Mouse (Mus musculus) midbrain, embryonic 16.5 days (tissue): Measurements from ENCODE around the gene Anxa1. TPM values are rescaled to one million over a fixed set of nuclear protein-coding genes. Genes with fewer than 3 reads are reported as not detected.

ENCODE experiments used
- ATAC-seq: fragments of 200-750 bp; cut with Nextera tagmentation; 2 replicates; pipeline ENCODE4 v1.8.0; 2017; ENCODE audit warnings: moderate TSS enrichment
- H3K27ac ChIP-seq: fragments of 300-500 bp; sonication (generic); 2 replicates; pipeline ENCODE4 v1.5.1; 2014; ENCODE audit warnings: mild to moderate bottlenecking, low read length, mixed read lengths
- H3K27me3 ChIP-seq: fragments of 300-500 bp; sonication (generic); 2 replicates; pipeline ENCODE4 v1.6.1; 2014; ENCODE audit warnings: low read depth, low read length, mixed read lengths; ENCODE audit not compliant: control insufficient read depth, insufficient read depth
- H3K36me3 ChIP-seq: fragments of 300-500 bp; sonication (generic); 2 replicates; pipeline ENCODE4 v1.6.1; 2014; ENCODE audit warnings: mild to moderate bottlenecking, low read length, moderate library complexity, mixed read lengths; ENCODE audit not compliant: control insufficient read depth, insufficient read depth
- H3K4me1 ChIP-seq: fragments of 300-500 bp; sonication (generic); 2 replicates; pipeline ENCODE4 v1.6.1; 2014; ENCODE audit warnings: mild to moderate bottlenecking, low read length, mixed read lengths; ENCODE audit not compliant: control insufficient read depth, insufficient read depth
- H3K4me2 ChIP-seq: fragments of 300-500 bp; sonication (generic); 2 replicates; pipeline ENCODE4 v1.6.1; 2014; ENCODE audit warnings: mild to moderate bottlenecking, low read length, mixed read lengths
- H3K4me3 ChIP-seq: fragments of 300-500 bp; sonication (generic); 2 replicates; pipeline ENCODE4 v1.5.1; 2014; ENCODE audit warnings: low read depth, mild to moderate bottlenecking, low read length, moderate library complexity, mixed read lengths
- H3K9ac ChIP-seq: fragments of 300-500 bp; sonication (generic); 2 replicates; pipeline ENCODE4 v1.6.1; 2014; ENCODE audit warnings: low read depth, low read length, mixed read lengths
- H3K9me3 ChIP-seq: fragments of 300-500 bp; sonication (generic); replicated peaks from 2 replicates; pipeline ENCODE4 v1.6.1; 2014; ENCODE audit warnings: mild to moderate bottlenecking, low read length, mixed read lengths; ENCODE audit not compliant: control insufficient read depth, poor library complexity, severe bottlenecking
- WGBS: fragments of 180-500 bp; shearing (Covaris S2); extraction: QIAGEN DNeasy Blood & Tissue Kit; methylation state at CpG from one replicate; pipeline ENCODE4 v1.1.7; 2014; 5-methylcytosine and 5-hydroxymethylcytosine counted together
- polyA plus RNA-seq: library from polyadenylated mRNA; unstranded; fragments of >200 nt; fragmentation: Nextera tagmentation; extraction: Ambion mirVana; gene quantifications from 2 replicates; pipeline ENCODE4 v1.2.1, GENCODE M21; 2015

Anxa1 gene
- polyA plus RNA-seq, 1 experiment from 2014 or later = 9.0 TPM

- no peak overlapping the region for H3K27ac ChIP-seq
- H3K9me3 ChIP-seq = no peaks in the 10 kb centered on the region
- WGBS = 52% methylated on average over 2 of the region's 2 CpGs
- H3K27me3 ChIP-seq = no peaks in the 10 kb centered on the region
- no peak overlapping the region for H3K4me2 ChIP-seq
- H3K4me3 ChIP-seq = no peak overlapping the region
- H3K4me1 ChIP-seq = no peaks in the 10 kb centered on the region
- no peaks in the 10 kb centered on the region for H3K36me3 ChIP-seq
- H3K9ac ChIP-seq = no peak overlapping the region
- ATAC-seq = peak; percentile 84
Measured at GRCm38 (mm10) chr19:20361917-20362577, 28.7 kb downstream of the Anxa1 start.

GRCm38 (mm10) chr19:20358679-20359078 is 32.1 kb downstream of the Anxa1 start:
- 86% methylated on average over 5 of the region's 5 CpGs for WGBS
- no peak overlapping the region for H3K4me3 ChIP-seq
- H3K9me3 ChIP-seq = no peaks in the 10 kb centered on the region
- H3K36me3 ChIP-seq = no peaks in the 10 kb centered on the region
- no peak for ATAC-seq
- no peak overlapping the region for H3K27ac ChIP-seq
- H3K4me1 ChIP-seq = no peaks in the 10 kb centered on the region
- no peak overlapping the region for H3K9ac ChIP-seq
- no peak overlapping the region for H3K4me2 ChIP-seq
- no peaks in the 10 kb centered on the region for H3K27me3 ChIP-seq

GRCm38 (mm10) chr19:20345317-20345917 is 45.3 kb downstream of the Anxa1 start:
- ATAC-seq = peak; percentile 82
- Histone ChIP-seq H3K4me1 (peaks cover 6% of the 10 kb centered on the region; the same call in 1 of the 2 replicates), H3K27me3 (no peaks in the 10 kb centered on the region), H3K4me2 (no peak overlapping the region), H3K9me3 (no peaks in the 10 kb centered on the region), H3K36me3 (no peaks in the 10 kb centered on the region), H3K9ac (no peak overlapping the region), H3K4me3 (no peak overlapping the region), H3K27ac (no peak overlapping the region)
- WGBS = 11% methylated on average over 8 of the region's 8 CpGs

DNA sequence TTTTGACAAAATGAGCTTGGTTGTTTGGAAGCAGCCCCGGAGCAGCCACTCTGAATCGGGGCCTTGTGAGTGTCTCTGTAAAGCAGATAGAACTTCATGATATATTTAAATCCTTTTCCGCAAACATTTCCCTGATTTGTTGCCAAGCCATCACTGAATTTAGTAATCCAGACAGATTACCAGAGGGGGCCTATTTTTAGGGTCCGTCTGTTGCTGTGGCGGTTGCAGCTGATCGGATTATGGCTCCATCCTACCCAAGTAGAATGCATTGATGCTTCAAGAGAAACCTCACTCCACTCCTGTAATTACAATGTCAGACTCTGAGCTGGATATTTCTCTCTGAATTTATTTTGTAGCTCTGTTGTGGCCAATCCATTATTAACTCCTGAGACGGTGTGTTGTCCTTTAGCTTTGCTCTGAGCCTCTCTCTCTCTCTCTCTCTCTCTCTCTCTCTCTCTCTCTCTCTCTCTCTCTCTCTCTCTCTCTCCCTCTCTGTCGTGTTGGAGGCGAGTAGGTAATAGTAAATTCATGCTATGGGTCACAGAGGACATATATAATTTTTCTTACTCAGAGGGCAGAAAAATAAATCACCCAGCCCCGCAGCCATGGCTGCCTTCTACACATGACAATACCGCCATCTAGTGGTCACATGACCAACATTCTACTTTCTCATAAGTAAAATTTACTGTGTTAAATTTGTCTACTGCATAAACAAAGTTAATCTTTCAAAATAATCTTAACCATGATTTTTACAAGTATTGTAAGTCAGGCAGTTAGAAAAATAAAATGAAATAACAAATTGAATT is 46.0 kb downstream of the Anxa1 start:
- H3K4me2 ChIP-seq = peak overlapping the region; percentile 43
- peak overlapping the region; percentile 45; the same call in 1 of the 2 replicates for H3K9ac ChIP-seq
- H3K4me3 ChIP-seq = peak overlapping the region; percentile 1; the same call in 1 of the 2 replicates
- H3K27ac ChIP-seq = peak overlapping the region; percentile 65
- ATAC-seq = peak; percentile 94
- WGBS = 22% methylated on average over 11 of the region's 11 CpGs
- no peaks in the 10 kb centered on the region for H3K27me3 ChIP-seq
- H3K9me3 ChIP-seq = no peaks in the 10 kb centered on the region
- H3K4me1 ChIP-seq = peaks cover 6% of the 10 kb centered on the region; the same call in 1 of the 2 replicates
- H3K36me3 ChIP-seq = no peaks in the 10 kb centered on the region

GRCm38 (mm10) chr19:20344052-20344451 is 46.7 kb downstream of the Anxa1 start:
- no peaks in the 10 kb centered on the region for H3K9me3 ChIP-seq
- no peak overlapping the region for H3K4me3 ChIP-seq
- peak overlapping the region; percentile 45; the same call in 1 of the 2 replicates for H3K9ac ChIP-seq
- H3K4me1 ChIP-seq = peaks cover 6% of the 10 kb centered on the region; the same call in 1 of the 2 replicates
- H3K27ac ChIP-seq = peak overlapping the region; percentile 65
- H3K27me3 ChIP-seq = no peaks in the 10 kb centered on the region
- 56% methylated on average over 10 of the region's 10 CpGs for WGBS
- peak; percentile 61; the same call in 1 of the 2 replicates for ATAC-seq
- peak overlapping the region; percentile 43 for H3K4me2 ChIP-seq
- H3K36me3 ChIP-seq = no peaks in the 10 kb centered on the region

Other genes starting within 250 kb of the Anxa1 start
- gene Aldh1a1, start 101.8 kb upstream of the Anxa1 start, polyA plus RNA-seq = 7.9 and 19.4 TPM in 2 replicates